Mouse (Mus musculus) heart, postnatal 0 days (tissue): ENCODE results near the gene Rbpms2. TPM values are rescaled to one million over a fixed set of nuclear protein-coding genes. Genes with fewer than 3 reads are reported as not detected.
"Not testable (repeated sequence)": the region's sequence is repeated elsewhere in the genome, so short reads cannot be mapped to it uniquely, and the experiment has no call there.

Experiments
- ATAC-seq: fragments of 200-750 bp; cut with Nextera tagmentation; 2 replicates; pipeline ENCODE4 v1.8.0; 2017; ENCODE audit warnings: low read depth, moderate number of reproducible peaks, moderate library complexity; ENCODE audit not compliant: insufficient read depth
- DNase-seq: peaks from one replicate; pipeline ENCODE4 v3.0.0-alpha.2; 2016; ENCODE audit warnings: low spot score
- H3K27ac ChIP-seq: fragments of 300-500 bp; sonication (generic); 2 replicates; pipeline ENCODE4 v1.5.1; 2014; ENCODE audit warnings: low read depth, mild to moderate bottlenecking
- H3K27me3 ChIP-seq: fragments of 300-500 bp; sonication (generic); 2 replicates; pipeline ENCODE4 v1.6.1; 2014; ENCODE audit warnings: low read length, mixed read lengths; ENCODE audit not compliant: control insufficient read depth, insufficient read depth
- H3K36me3 ChIP-seq: fragments of 300-500 bp; sonication (generic); replicated peaks from 2 replicates; pipeline ENCODE4 v1.6.1; 2014; ENCODE audit warnings: low read length, mixed read lengths; ENCODE audit not compliant: control insufficient read depth, insufficient read depth
- H3K4me1 ChIP-seq: fragments of 300-500 bp; sonication (generic); 2 replicates; pipeline ENCODE4 v1.6.1; 2014; ENCODE audit warnings: antibody characterized with exemption; ENCODE audit not compliant: control insufficient read depth, insufficient read depth
- H3K4me2 ChIP-seq: fragments of 300-500 bp; sonication (generic); 2 replicates; pipeline ENCODE4 v1.6.1; 2014; ENCODE audit warnings: low read depth, mild to moderate bottlenecking, low read length, moderate library complexity
- H3K4me3 ChIP-seq: fragments of 300-500 bp; sonication (generic); 2 replicates; pipeline ENCODE4 v1.5.1; 2014; ENCODE audit warnings: low read depth, low read length
- H3K9ac ChIP-seq: fragments of 300-500 bp; sonication (generic); replicated peaks from 2 replicates; pipeline ENCODE4 v1.6.1; 2014; ENCODE audit warnings: low read depth, low read length, mixed read lengths
- H3K9me3 ChIP-seq: fragments of 300-500 bp; sonication (generic); replicated peaks from 2 replicates; pipeline ENCODE4 v1.6.1; 2016; ENCODE audit warnings: low read length; ENCODE audit not compliant: control insufficient read depth
- CTCF ChIP-seq: IDR thresholded peaks from 2 replicates; pipeline ENCODE4 v1.5.1; 2016; ENCODE audit warnings: antibody characterized with exemption, control low read depth, low read depth
- EP300 ChIP-seq: IDR thresholded peaks from 2 replicates; pipeline ENCODE4 v1.6.1; 2016; ENCODE audit warnings: antibody characterized with exemption, low read depth
- WGBS: fragments of 180-500 bp; shearing (Covaris S2); extraction: QIAGEN DNeasy Blood & Tissue Kit; methylation state at CpG from one replicate; pipeline ENCODE4 v1.1.7; 2014; 5-methylcytosine and 5-hydroxymethylcytosine counted together
- polyA plus RNA-seq: library from polyadenylated mRNA; unstranded; fragments of >200 nt; fragmentation: Nextera tagmentation; extraction: Ambion mirVana; gene quantifications from 2 replicates; pipeline ENCODE4 v1.2.1, GENCODE M21; 2015
- total RNA-seq: library from RNA; depleted of rRNA; stranded (reverse); fragments of >200 nt; gene quantifications from 2 replicates; pipeline ENCODE4 v1.2.3, GENCODE M21; 2014; ENCODE audit warnings: low replicate concordance

The Rbpms2 gene
- total and polyA plus RNA-seq, 2 experiments from 2014 or later: 94.5 to 117 TPM

DNA sequence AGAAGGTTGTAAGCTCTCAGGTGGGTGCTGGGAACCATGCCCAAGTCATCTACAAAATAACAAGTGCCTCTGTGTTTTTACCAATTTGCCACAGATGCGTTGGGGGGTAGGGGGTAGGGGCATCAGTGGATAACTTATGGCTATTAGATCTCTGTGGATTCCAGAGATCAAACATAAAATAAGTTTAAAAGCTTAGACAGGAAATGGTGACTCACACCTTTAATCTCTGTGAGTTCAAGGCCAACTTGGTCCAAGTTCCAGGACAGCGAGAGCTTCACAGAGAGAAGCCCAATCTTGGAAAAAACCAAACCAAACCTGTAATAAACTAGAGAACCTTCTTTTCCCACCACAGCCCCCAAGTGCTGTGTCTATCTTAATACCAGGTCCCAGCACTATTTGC is 17.3 kb downstream of the Rbpms2 start:
- WGBS: 92% methylated on average over 2 of the region's 2 CpGs

GRCm38 (mm10) chr9:65648730-65649129 is 19.3 kb downstream of the Rbpms2 start:
- Histone ChIP-seq H3K9ac (no peak overlapping the region), H3K9me3 (no peaks in the 10 kb centered on the region), H3K36me3 (0 out of 2 replicates have a peak, but pooled peaks cover 3% of the 10 kb centered on the region), H3K4me2 (no peak overlapping the region), H3K27me3 (no peaks in the 10 kb centered on the region), H3K27ac (no peak overlapping the region), H3K4me3 (no peak overlapping the region), H3K4me1 (peaks cover 47% of the 10 kb centered on the region)
- DNase-seq (no peak), ATAC-seq (no peak)
- TF ChIP-seq CTCF: no peak
- TF ChIP-seq EP300: no peak
- WGBS: 71% methylated on average over 13 of the region's 13 CpGs

More for the DNA sequence above, 17.3 kb downstream of the Rbpms2 start:
- Histone ChIP-seq H3K9ac (no peak overlapping the region), H3K27me3 (no peaks in the 10 kb centered on the region), H3K9me3 (no peaks in the 10 kb centered on the region), H3K36me3 (0 out of 2 replicates have a peak, but pooled peaks cover 3% of the 10 kb centered on the region), H3K4me2 (no peak overlapping the region), H3K4me1 (peaks cover 58% of the 10 kb centered on the region), H3K4me3 (no peak overlapping the region), H3K27ac (peak overlapping the region; percentile 90)
- TF ChIP-seq CTCF (no peak), EP300 (no peak)
- ATAC-seq (no peak), DNase-seq (no peak)

- Histone ChIP-seq H3K27ac (peak overlapping the region; percentile 22), H3K27me3 (no peaks in the 10 kb centered on the region), H3K9me3 (no peaks in the 10 kb centered on the region), H3K4me3 (no peak overlapping the region), H3K4me2 (no peak overlapping the region), H3K36me3 (0 out of 2 replicates have a peak, but pooled peaks cover 3% of the 10 kb centered on the region), H3K4me1 (peaks cover 49% of the 10 kb centered on the region), H3K9ac (0 out of 2 replicates have a peak overlapping the region, but pooled peaks have one; percentile 9)
- 6% methylated on average over 1 of the region's 1 CpGs for WGBS
- TF ChIP-seq CTCF: no peak
- no peak for TF ChIP-seq EP300
- no peak for ATAC-seq
- DNase-seq: no peak
These were observed 20.5 kb downstream of the Rbpms2 start for GRCm38 (mm10) chr9:65649997-65650396.

- not testable (repeated sequence) for H3K27ac ChIP-seq, DNase-seq, H3K4me2 ChIP-seq, H3K4me3 ChIP-seq, ATAC-seq, H3K27me3 ChIP-seq, H3K9ac ChIP-seq, H3K36me3 ChIP-seq, H3K9me3 ChIP-seq
- peak; percentile 24; the same call in 1 of the 2 replicates for TF ChIP-seq CTCF
- peaks cover 31% of the 10 kb centered on the region for H3K4me1 ChIP-seq
- 89% methylated on average over 1 of the region's 1 CpGs for WGBS
These were observed 22.5 kb downstream of the Rbpms2 start for GRCm38 (mm10) chr9:65651957-65652356.

GRCm38 (mm10) chr9:65653741-65654140 is 24.3 kb downstream of the Rbpms2 start:
- peaks cover 22% of the 10 kb centered on the region for H3K4me1 ChIP-seq
- WGBS: 94% methylated on average over 4 of the region's 4 CpGs
- 0 out of 2 replicates have a peak, but pooled peaks cover 3% of the 10 kb centered on the region for H3K36me3 ChIP-seq
- H3K9ac ChIP-seq: no peak overlapping the region
- no peak overlapping the region for H3K4me3 ChIP-seq
- DNase-seq (no peak), ATAC-seq (no peak)
- no peak for TF ChIP-seq CTCF
- TF ChIP-seq EP300: no peak
- H3K9me3 ChIP-seq: no peaks in the 10 kb centered on the region
- H3K4me2 ChIP-seq: no peak overlapping the region
- H3K27me3 ChIP-seq: no peaks in the 10 kb centered on the region
- no peak overlapping the region for H3K27ac ChIP-seq

- DNase-seq (no peak), ATAC-seq (no peak)
- H3K27me3 ChIP-seq: no peaks in the 10 kb centered on the region
- 0 out of 2 replicates have a peak, but pooled peaks cover 3% of the 10 kb centered on the region for H3K36me3 ChIP-seq
- H3K4me3 ChIP-seq: no peak overlapping the region
- WGBS: 64% methylated on average over 3 of the region's 3 CpGs
- peaks cover 13% of the 10 kb centered on the region for H3K4me1 ChIP-seq
- no peak overlapping the region for H3K4me2 ChIP-seq
- TF ChIP-seq CTCF (no peak), EP300 (no peak)
- H3K27ac ChIP-seq: no peak overlapping the region
- no peak overlapping the region for H3K9ac ChIP-seq
- no peaks in the 10 kb centered on the region for H3K9me3 ChIP-seq
These were observed 25.3 kb downstream of the Rbpms2 start for GRCm38 (mm10) chr9:65654700-65655237.
